In genomic region chr4:155802075-155802474, GRCm38 (mm10) we compare ENCODE assay signal across 15 mouse cellular contexts. TPM values are rescaled to one million over a fixed set of nuclear protein-coding genes. Genes with fewer than 3 reads are reported as not detected.
"Had no signal": no experiment of that assay in that cellular context is flagged by ENCODE, and none has a peak within 500 bp of the region (broad histone marks: within the 10 kb centered on the region; RNA-seq: fewer than 3 reads in every experiment).

No protein-coding gene starts in this region.

- DNase-seq: kidney, adult 18-20 months; left cerebral cortex, postnatal 4 days; lung, adult 2 months; lung, postnatal 14 days; lung, postnatal 4 days had no signal

RNA-seq across cellular contexts. Expression of gene Ankrd65, which starts 11.8 kb away (rescaled TPM):
- polyA plus RNA-seq: inflammation-experienced regulatory T-cells, adult 6 months; intestine, embryonic 16.5 days; large intestine, adult 2 months; limb, embryonic 14.5 days; midbrain, embryonic 11.5 days; midbrain, embryonic 14.5 days; midbrain, postnatal 0 days; neural tube, embryonic 11.5 days; neural tube, embryonic 14.5 days; small intestine, adult 2 months had no signal

RNA-seq across cellular contexts. Expression of gene Tmem88b, which starts 16.4 kb away (rescaled TPM):
- polyA plus RNA-seq: inflammation-experienced regulatory T-cells, adult 6 months had no signal
